Mouse (Mus musculus): ENCODE results near the gene Fam234a.
A peak's percentile ranks its signal among the peaks of the same experiment; 100 is the strongest.

DNA sequence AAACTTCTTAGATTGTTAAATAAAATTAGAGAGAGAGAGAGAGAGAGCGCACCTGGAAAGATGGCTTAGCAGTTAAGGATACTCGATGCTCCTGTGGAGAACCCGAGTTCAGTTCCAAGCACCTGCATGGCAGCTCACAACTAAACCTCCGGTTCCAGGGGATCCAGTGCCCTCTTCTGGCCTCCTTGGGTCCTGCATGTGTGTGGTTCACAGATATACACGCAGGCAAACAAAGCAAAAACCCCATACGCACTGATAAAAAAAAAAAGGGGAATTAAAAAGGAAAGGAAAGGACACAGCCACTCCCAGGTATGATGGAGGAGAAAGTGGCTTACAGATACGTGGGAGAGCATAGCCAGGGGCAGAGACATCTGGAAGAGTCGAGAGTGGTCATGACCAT is 11.2 kb downstream of the Fam234a start:
- TF ChIP-seq CTCF (IDR thresholded peaks at IDR 0.05; ENCODE audit: low read depth) (peak; percentile 21; the same call in 1 of the 2 replicates), EP300 (IDR thresholded peaks at IDR 0.05; ENCODE audit: low read depth) (no peak)
